Mouse (Mus musculus): ENCODE measurements around the gene Sh3gl1. TPM values are rescaled to one million over a fixed set of nuclear protein-coding genes. Genes with fewer than 3 reads are reported as not detected.

The Sh3gl1 gene
- polyA plus RNA-seq, 1 experiment from 2014 or later = 105 TPM

DNA sequence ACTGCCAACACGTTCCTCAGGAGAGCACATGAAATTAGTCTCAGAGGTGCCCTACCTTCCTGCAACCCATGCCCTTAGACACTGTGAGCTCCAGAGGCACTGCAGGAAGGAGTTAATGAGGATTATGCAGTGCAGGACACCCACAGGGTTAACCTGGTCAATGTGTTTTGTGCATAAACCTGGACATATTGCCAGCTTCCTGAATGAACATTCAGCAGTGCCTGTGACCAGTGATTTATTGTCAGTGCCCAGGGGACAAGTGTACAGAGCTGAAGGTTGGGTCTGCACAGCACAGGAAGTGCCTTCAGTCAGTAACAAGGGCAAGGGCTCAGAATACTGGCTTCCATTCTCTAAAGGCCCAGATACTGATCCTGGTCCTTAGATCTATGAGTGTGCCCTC is 9.6 kb downstream of the Sh3gl1 start:
- no peak overlapping the region for H3K4me2 ChIP-seq
- peaks cover 65% of the 10 kb centered on the region for H3K4me1 ChIP-seq
- H3K27me3 ChIP-seq (replicated peaks) = no peaks in the 10 kb centered on the region
- no peak overlapping the region for H3K4me3 ChIP-seq (replicated peaks)
- no peaks in the 10 kb centered on the region for H3K9me3 ChIP-seq (replicated peaks)
- H3K27ac ChIP-seq (replicated peaks) = no peak overlapping the region
- ATAC-seq (ENCODE audit: low FRiP score) = no peak
- peaks cover 10% of the 10 kb centered on the region; the same call in 1 of the 2 replicates for H3K36me3 ChIP-seq
- H3K9ac ChIP-seq (replicated peaks) = peak overlapping the region; percentile 5; the same call in 1 of the 2 replicates
- 80% methylated on average over 1 of the region's 1 CpGs for WGBS

GRCm38 (mm10) chr17:56026303-56026702 is 10.1 kb downstream of the Sh3gl1 start:
- no peak for ATAC-seq (ENCODE audit: low FRiP score)
- Histone ChIP-seq H3K27ac (replicated peaks) (no peak overlapping the region), H3K9me3 (replicated peaks) (no peaks in the 10 kb centered on the region), H3K36me3 (peaks cover 10% of the 10 kb centered on the region; the same call in 1 of the 2 replicates), H3K4me3 (replicated peaks) (no peak overlapping the region), H3K27me3 (replicated peaks) (no peaks in the 10 kb centered on the region), H3K4me2 (no peak overlapping the region), H3K9ac (replicated peaks) (no peak overlapping the region), H3K4me1 (peaks cover 65% of the 10 kb centered on the region)
- whole genome bisulfite sequencing = 95% methylated on average over 1 of the region's 1 CpGs

GRCm38 (mm10) chr17:56024931-56025330 is 11.5 kb downstream of the Sh3gl1 start:
- no peak overlapping the region for H3K4me3 ChIP-seq (replicated peaks)
- H3K9ac ChIP-seq (replicated peaks) = no peak overlapping the region
- no peaks in the 10 kb centered on the region for H3K27me3 ChIP-seq (replicated peaks)
- no peak overlapping the region for H3K4me2 ChIP-seq
- peaks cover 67% of the 10 kb centered on the region for H3K4me1 ChIP-seq
- ATAC-seq (ENCODE audit: low FRiP score) = no peak
- 87% methylated on average over 5 of the region's 5 CpGs for WGBS
- peaks cover 12% of the 10 kb centered on the region; the same call in 1 of the 2 replicates for H3K36me3 ChIP-seq
- no peaks in the 10 kb centered on the region for H3K9me3 ChIP-seq (replicated peaks)
- H3K27ac ChIP-seq (replicated peaks) = no peak overlapping the region

GRCm38 (mm10) chr17:56024476-56024875 is 12.0 kb downstream of the Sh3gl1 start:
- Histone ChIP-seq H3K27ac (replicated peaks) (no peak overlapping the region), H3K4me3 (replicated peaks) (no peak overlapping the region), H3K27me3 (replicated peaks) (no peaks in the 10 kb centered on the region), H3K4me1 (peaks cover 63% of the 10 kb centered on the region), H3K9ac (replicated peaks) (no peak overlapping the region), H3K4me2 (no peak overlapping the region), H3K36me3 (peaks cover 16% of the 10 kb centered on the region), H3K9me3 (replicated peaks) (no peaks in the 10 kb centered on the region)
- WGBS = 73% methylated on average over 2 of the region's 2 CpGs
- no peak for ATAC-seq (ENCODE audit: low FRiP score)

GRCm38 (mm10) chr17:56023386-56023785 is 13.0 kb downstream of the Sh3gl1 start:
- peaks cover 18% of the 10 kb centered on the region for H3K36me3 ChIP-seq
- ATAC-seq (ENCODE audit: low FRiP score) = no peak
- WGBS = 83% methylated on average over 5 of the region's 5 CpGs
- H3K9me3 ChIP-seq (replicated peaks) = no peaks in the 10 kb centered on the region
- H3K4me1 ChIP-seq = peaks cover 54% of the 10 kb centered on the region
- no peak overlapping the region for H3K9ac ChIP-seq (replicated peaks)
- 0 out of 2 replicates have a peak overlapping the region, but pooled peaks have one; percentile 37 for H3K27ac ChIP-seq (replicated peaks)
- H3K27me3 ChIP-seq (replicated peaks) = no peaks in the 10 kb centered on the region
- H3K4me3 ChIP-seq (replicated peaks) = no peak overlapping the region
- H3K4me2 ChIP-seq = no peak overlapping the region

DNA sequence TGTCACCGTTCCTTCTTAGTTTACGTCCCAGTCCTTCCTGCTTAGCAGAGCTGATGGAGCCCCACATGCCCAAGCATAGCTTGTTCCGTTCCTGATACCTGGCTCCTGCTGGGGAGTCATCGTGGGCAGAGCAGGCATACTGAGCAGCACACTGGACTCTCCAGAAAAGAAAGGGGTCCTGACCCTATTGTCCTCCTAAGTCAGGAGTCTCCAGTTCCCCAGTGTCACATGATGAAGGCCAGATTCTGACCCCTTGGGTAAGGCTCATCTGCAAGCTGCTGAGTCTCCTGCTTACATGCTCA is 13.5 kb downstream of the Sh3gl1 start:
- 78% methylated on average over 4 of the region's 4 CpGs for WGBS
- Histone ChIP-seq H3K9ac (replicated peaks) (no peak overlapping the region), H3K4me1 (peaks cover 53% of the 10 kb centered on the region), H3K4me3 (replicated peaks) (no peak overlapping the region), H3K27me3 (replicated peaks) (no peaks in the 10 kb centered on the region), H3K9me3 (replicated peaks) (no peaks in the 10 kb centered on the region), H3K36me3 (peaks cover 22% of the 10 kb centered on the region), H3K4me2 (no peak overlapping the region), H3K27ac (replicated peaks) (0 out of 2 replicates have a peak overlapping the region, but pooled peaks have one; percentile 37)
- no peak for ATAC-seq (ENCODE audit: low FRiP score)

DNA sequence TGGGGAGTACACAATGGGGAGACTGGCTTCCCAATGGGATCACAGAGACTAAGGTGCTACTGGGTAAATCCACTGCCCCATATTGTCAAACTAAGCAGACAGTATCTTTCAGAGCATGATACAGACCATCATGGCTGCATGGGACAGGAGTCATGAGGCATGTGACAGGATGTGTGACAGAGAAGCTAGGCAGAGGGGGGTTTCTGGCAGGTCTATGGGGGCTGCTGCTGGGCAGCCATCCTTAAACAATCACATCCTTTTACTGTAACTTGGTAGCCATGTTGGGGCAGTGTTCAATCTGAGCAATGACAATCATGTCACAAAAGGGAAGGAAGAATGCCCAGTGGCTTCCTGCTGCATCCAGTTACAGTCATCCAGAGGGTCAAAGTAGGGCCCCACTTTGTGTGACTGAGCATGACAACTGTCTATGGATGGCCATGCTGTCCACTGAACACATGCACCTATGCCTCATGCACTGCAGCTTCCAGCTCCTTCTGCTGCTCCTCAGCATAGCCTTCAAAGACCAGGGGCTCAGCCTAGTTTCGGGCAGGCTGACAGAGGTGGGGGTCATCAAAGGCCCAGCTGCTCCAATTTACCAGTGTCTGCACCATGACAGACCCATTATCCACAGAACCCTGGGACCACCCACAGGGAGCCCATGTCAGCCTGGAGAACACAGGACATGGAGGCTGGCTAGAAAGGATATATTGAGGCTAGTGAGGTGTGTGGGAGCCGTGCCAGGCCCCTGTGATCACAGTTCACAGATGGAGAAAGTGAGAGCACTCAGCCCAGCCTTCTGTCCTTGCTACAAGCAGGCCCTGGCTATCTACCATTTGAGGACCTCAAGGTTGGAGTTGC is 14.1 kb downstream of the Sh3gl1 start:
- H3K9me3 ChIP-seq (replicated peaks) = no peaks in the 10 kb centered on the region
- peaks cover 52% of the 10 kb centered on the region for H3K4me1 ChIP-seq
- 50% methylated on average over 2 of the region's 2 CpGs for WGBS
- H3K4me2 ChIP-seq = no peak overlapping the region
- no peaks in the 10 kb centered on the region for H3K27me3 ChIP-seq (replicated peaks)
- H3K9ac ChIP-seq (replicated peaks) = no peak overlapping the region
- H3K4me3 ChIP-seq (replicated peaks) = no peak overlapping the region
- peaks cover 28% of the 10 kb centered on the region for H3K36me3 ChIP-seq
- H3K27ac ChIP-seq (replicated peaks) = peak overlapping the region; percentile 37; the same call in 1 of the 2 replicates
- ATAC-seq (ENCODE audit: low FRiP score) = no peak

- 86% methylated on average over 4 of the region's 4 CpGs for whole genome bisulfite sequencing
- Histone ChIP-seq H3K9me3 (replicated peaks) (no peaks in the 10 kb centered on the region), H3K4me3 (replicated peaks) (no peak overlapping the region), H3K27ac (replicated peaks) (peak overlapping the region; percentile 37), H3K9ac (replicated peaks) (no peak overlapping the region), H3K4me1 (peaks cover 42% of the 10 kb centered on the region), H3K36me3 (peaks cover 38% of the 10 kb centered on the region), H3K4me2 (no peak overlapping the region), H3K27me3 (replicated peaks) (no peaks in the 10 kb centered on the region)
- no peak for ATAC-seq (ENCODE audit: low FRiP score)
These were observed 15.1 kb downstream of the Sh3gl1 start for GRCm38 (mm10) chr17:56021161-56021910.

GRCm38 (mm10) chr17:56020400-56021084 is 15.9 kb downstream of the Sh3gl1 start:
- 94% methylated on average over 6 of the region's 6 CpGs for WGBS
- H3K9me3 ChIP-seq (replicated peaks) = no peaks in the 10 kb centered on the region
- peaks cover 35% of the 10 kb centered on the region for H3K4me1 ChIP-seq
- H3K27me3 ChIP-seq (replicated peaks) = no peaks in the 10 kb centered on the region
- H3K4me2 ChIP-seq = no peak overlapping the region
- peaks cover 46% of the 10 kb centered on the region for H3K36me3 ChIP-seq
- ATAC-seq (ENCODE audit: low FRiP score) = no peak
- peak overlapping the region; percentile 35 for H3K27ac ChIP-seq (replicated peaks)
- no peak overlapping the region for H3K4me3 ChIP-seq (replicated peaks)
- no peak overlapping the region; the same call in 1 of the 2 replicates for H3K9ac ChIP-seq (replicated peaks)

DNA sequence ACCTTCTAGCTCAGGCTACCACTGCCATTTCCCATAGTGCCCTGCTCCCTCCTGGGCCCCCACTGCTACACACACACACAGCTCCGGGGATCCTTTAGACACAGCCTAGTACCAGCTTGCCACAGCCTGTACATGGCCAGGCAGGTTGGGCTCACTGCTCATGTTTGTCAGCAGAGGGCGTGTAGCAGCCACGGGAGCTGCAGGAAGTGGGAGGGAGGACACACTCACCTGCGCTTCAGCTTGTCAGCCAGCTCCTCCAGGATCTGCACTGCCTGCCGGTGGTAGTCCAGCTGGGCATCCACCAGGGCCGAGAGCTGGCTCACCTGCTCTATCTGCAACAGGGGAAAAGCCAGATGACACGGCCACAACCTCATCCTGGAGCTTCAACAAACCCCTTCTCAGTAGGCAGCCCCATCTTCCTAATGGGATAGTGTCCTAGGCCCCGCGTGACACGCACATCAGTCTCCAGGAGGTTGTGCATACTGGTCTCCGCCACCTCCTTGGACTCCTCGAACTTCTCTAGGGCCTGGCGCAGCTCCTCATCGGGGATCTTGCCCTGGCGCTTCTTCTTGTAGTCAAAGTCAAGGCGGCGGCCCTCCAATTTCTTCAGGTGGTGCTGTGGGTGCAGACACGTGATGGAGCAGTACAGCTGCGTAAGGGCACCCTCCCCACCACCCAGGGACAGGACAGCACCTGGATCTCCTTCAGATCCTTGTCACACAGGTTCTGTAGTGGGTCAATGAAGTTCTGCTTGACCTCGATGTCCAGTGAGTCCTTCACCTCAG is 17.9 kb downstream of the Sh3gl1 start:
- WGBS = 72% methylated on average over 20 of the region's 20 CpGs
- H3K4me3 ChIP-seq (replicated peaks) = no peak overlapping the region
- no peaks in the 10 kb centered on the region for H3K27me3 ChIP-seq (replicated peaks)
- peaks cover 60% of the 10 kb centered on the region for H3K36me3 ChIP-seq
- H3K4me1 ChIP-seq = peaks cover 30% of the 10 kb centered on the region
- peak; percentile 37 for ATAC-seq (ENCODE audit: low FRiP score)
- H3K4me2 ChIP-seq = no peak overlapping the region
- H3K9me3 ChIP-seq (replicated peaks) = no peaks in the 10 kb centered on the region
- H3K27ac ChIP-seq (replicated peaks) = peak overlapping the region; percentile 54; the same call in 1 of the 2 replicates
- H3K9ac ChIP-seq (replicated peaks) = no peak overlapping the region

DNA sequence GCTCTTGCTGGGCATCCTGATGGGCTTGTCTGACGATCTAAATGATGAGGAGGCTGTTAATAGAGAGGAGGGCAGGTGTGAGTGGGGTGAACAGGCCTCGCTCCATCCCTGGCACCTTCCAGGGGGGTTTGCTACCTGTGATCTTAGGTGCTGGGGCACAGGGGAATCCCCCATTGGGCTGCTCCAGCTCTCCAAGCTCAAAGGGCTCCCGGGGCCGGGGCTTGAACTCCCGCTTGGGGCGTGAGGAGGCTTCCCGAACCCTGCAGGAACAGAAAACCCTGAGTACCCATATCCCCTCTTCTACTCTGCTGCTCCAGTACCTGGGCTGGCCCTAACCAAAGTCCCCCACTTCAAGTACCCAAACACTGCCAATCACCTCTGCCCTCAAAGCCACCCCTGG is 18.6 kb downstream of the Sh3gl1 start:
- Histone ChIP-seq H3K4me1 (peaks cover 23% of the 10 kb centered on the region), H3K27ac (replicated peaks) (peak overlapping the region; percentile 54; the same call in 1 of the 2 replicates), H3K4me2 (no peak overlapping the region), H3K27me3 (replicated peaks) (no peaks in the 10 kb centered on the region), H3K36me3 (peaks cover 67% of the 10 kb centered on the region), H3K4me3 (replicated peaks) (no peak overlapping the region), H3K9me3 (replicated peaks) (no peaks in the 10 kb centered on the region), H3K9ac (replicated peaks) (no peak overlapping the region)
- 0 out of 2 replicates have a peak, but pooled peaks have one; percentile 0 for ATAC-seq (ENCODE audit: low FRiP score)
- WGBS = 94% methylated on average over 7 of the region's 7 CpGs
